Comparison of ENCODE assay signal across 23 mouse cellular contexts in genomic region chr6:129065407-129065806, GRCm38 (mm10). TPM values are rescaled to one million over a fixed set of nuclear protein-coding genes. Genes with fewer than 3 reads are reported as not detected.
DNase-seq lines count a peak whose midpoint lies in the region; TF ChIP-seq lines count a peak whose summit lies in the region.
"Had no signal": no experiment of that assay in that cellular context is flagged by ENCODE, and none has a peak within 500 bp of the region (broad histone marks: within the 10 kb centered on the region; RNA-seq: fewer than 3 reads in every experiment).

No protein-coding gene starts in this region.

- peak overlapping the region; percentile 41 for H3K27ac ChIP-seq in heart, adult 2 months
- H3K27ac ChIP-seq: embryonic facial prominence, embryonic 12.5 days; forebrain, embryonic 15.5 days; heart, embryonic 10.5 days; heart, embryonic 15.5 days; hindbrain, embryonic 10.5 days had no signal

- TF ChIP-seq POLR2A in heart, adult 2 months (IDR thresholded peaks at IDR 0.05; ENCODE audit: insufficient read depth, low read depth, low read length), result no peak

- no peaks in the 10 kb centered on the region for H3K27me3 ChIP-seq in heart, adult 2 months (ENCODE audit: control insufficient read depth, insufficient read depth, low read length)
- H3K27me3 ChIP-seq: embryonic facial prominence, embryonic 12.5 days; forebrain, embryonic 15.5 days; heart, embryonic 15.5 days had no signal

- no peaks in the 10 kb centered on the region for H3K79me2 ChIP-seq in heart, adult 2 months (replicated peaks; ENCODE audit: control insufficient read depth, insufficient read depth, low read length)

- intact Hi-C loops in heart, adult 2 months (cut with DNase I), result loop anchor here (5.0 kb wide), 1 partner anchor 33 kb away; no protein-coding TSS in a partner anchor
- intact Hi-C loops in heart, postnatal 36 days (cut with DNase I), result no loop called here

- no peaks in the 10 kb centered on the region for H3K36me3 ChIP-seq in heart, adult 2 months (ENCODE audit: control insufficient read depth, insufficient read depth, low read length)
- H3K36me3 ChIP-seq: embryonic facial prominence, embryonic 12.5 days; forebrain, embryonic 15.5 days; heart, embryonic 10.5 days; heart, embryonic 15.5 days; hindbrain, embryonic 10.5 days had no signal

- no peak for TF ChIP-seq CTCF in heart, adult 2 months (IDR thresholded peaks at IDR 0.05)

- no peaks in the 10 kb centered on the region for H3K4me1 ChIP-seq in heart, adult 2 months (ENCODE audit: control insufficient read depth, insufficient read depth, low read length)
- H3K4me1 ChIP-seq: embryonic facial prominence, embryonic 12.5 days; forebrain, embryonic 15.5 days; heart, embryonic 10.5 days; heart, embryonic 15.5 days; hindbrain, embryonic 10.5 days had no signal

- no peak overlapping the region for H3K4me3 ChIP-seq in heart, adult 2 months
- H3K4me3 ChIP-seq: embryonic facial prominence, embryonic 12.5 days; forebrain, embryonic 15.5 days; heart, embryonic 10.5 days; heart, embryonic 15.5 days; hindbrain, embryonic 10.5 days had no signal

- no peak overlapping the region for H3K9ac ChIP-seq in heart, adult 2 months (ENCODE audit: low read depth, low read length)
- H3K9ac ChIP-seq: embryonic facial prominence, embryonic 12.5 days; forebrain, embryonic 15.5 days; heart, embryonic 15.5 days had no signal

- 38% methylated on average over 3 of the region's 3 CpGs for WGBS in heart, adult 2 months

- TF ChIP-seq EP300 in heart, adult 2 months (IDR thresholded peaks at IDR 0.05; ENCODE audit: insufficient read depth, low read depth, low read length), result no peak

- DNase-seq in heart, adult 2 months, result no peak
- DNase-seq in heart, postnatal 36 days, result no peak
- peak; percentile 34 for DNase-seq in 416B (ENCODE audit: low read depth)
- DNase-seq in brain, adult 2 months (ENCODE audit: low read depth, low spot score), result peak; percentile 48
- DNase-seq in retina, postnatal 1 day, result peak; percentile 72
- no peak for DNase-seq in urinary bladder, postnatal 10 days (ENCODE audit: low spot score)
- DNase-seq: adrenal gland, postnatal 10 days; cerebellum, adult 11-12 months; cerebellum, adult 9-10 months; cerebellum, postnatal 25 days; gastrocnemius, postnatal 10 days; heart, postnatal 14 days had no signal

RNA-seq across cellular contexts. Expression of gene Klrb1f, which starts 19.7 kb away (rescaled TPM):
- total RNA-seq in heart, adult 2 months (2021), result not detected
- polyA plus RNA-seq in heart, adult 2 months (2012; rRNA removed), result 0.09 and 1.2 TPM in 2 replicates
- not detected for total RNA-seq in heart, postnatal 36 days (2021)
- total RNA-seq: adrenal gland, postnatal 4 days; ES-E14; gastrocnemius, postnatal 10 days had no signal
- polyA plus RNA-seq: cortical plate, adult 2 months; forebrain, embryonic 11.5 days; heart, embryonic 10.5 days had no signal

RNA-seq across cellular contexts. Expression of gene Clec2e, which starts 35.3 kb away (rescaled TPM):
- total RNA-seq in heart, adult 2 months (2021), result under 1 TPM in 1 of 2 experiments, not detected in 1; 0.26 TPM
- polyA plus RNA-seq in heart, adult 2 months (2012; rRNA removed), result 0.06 and 0.10 TPM in 2 replicates
- not detected for total RNA-seq in heart, postnatal 36 days (2021)
- total RNA-seq: adrenal gland, postnatal 10 days; ES-E14 had no signal
- polyA plus RNA-seq: cortical plate, adult 2 months; embryonic facial prominence, embryonic 12.5 days; forebrain, embryonic 11.5 days; forebrain, embryonic 15.5 days; heart, embryonic 10.5 days; heart, embryonic 15.5 days; hindbrain, embryonic 10.5 days; hindbrain, embryonic 16.5 days; inflammation-experienced regulatory T-cells, adult 6 months had no signal

Comparison
In these comparisons a context has a peak if more than half of its experiments do, and no peak if none do; other contexts are left out.
1. DNase-seq: peak in 416B (single experiment), brain, adult 2 months (single experiment) and retina, postnatal 1 day (single experiment); none in heart, adult 2 months (0 of 2), heart, postnatal 36 days (0 of 2) and urinary bladder, postnatal 10 days (single experiment).